Mouse (Mus musculus): Measurements from ENCODE around the gene Hid1. TPM values are rescaled to one million over a fixed set of nuclear protein-coding genes. Genes with fewer than 3 reads are reported as not detected.

The Hid1 gene
- polyA plus RNA-seq, 1 experiment: 5.9 TPM

DNA sequence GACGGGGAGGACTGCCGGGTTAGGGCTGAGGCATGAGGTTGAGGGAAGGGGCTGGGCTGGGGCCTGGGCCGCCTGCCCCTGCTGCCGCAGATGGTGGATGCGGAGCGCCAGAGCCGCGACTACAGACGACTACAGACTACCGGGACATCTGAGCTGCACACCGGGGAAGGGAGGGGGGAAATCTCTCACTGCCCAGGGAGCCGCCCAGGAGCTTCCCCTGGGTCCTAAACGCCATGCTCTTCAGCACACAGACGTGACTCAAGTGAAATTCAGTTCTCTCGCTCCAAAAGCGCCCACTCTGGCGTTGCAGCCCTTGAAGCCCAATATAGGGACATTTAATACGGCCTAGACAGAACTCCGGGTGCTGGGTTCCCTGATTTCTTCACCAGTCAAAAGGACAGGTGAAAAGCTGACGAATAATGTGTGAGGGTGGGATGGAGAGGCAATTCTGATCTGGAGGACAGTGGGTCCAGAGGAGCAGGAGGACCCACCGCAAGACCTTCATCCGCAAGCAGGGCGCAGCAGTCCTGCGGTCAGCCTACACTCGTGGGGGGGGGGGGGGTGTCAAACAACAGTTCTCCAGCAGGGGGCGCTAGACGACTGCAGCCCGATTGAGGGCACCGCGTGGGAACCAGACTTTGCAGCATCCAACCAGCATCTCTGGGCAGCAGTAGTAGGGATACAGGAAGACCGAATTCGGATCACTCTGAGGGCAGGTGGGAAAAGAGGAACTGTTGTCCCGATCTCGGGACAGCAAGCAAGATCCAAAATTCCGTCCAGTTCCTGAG lies 45.5 kb downstream of the Hid1 start, which contains the start of gene Ush1g:
Ush1g (minus strand) TSS at position 136 of the 788 bp plus-strand sequence.
- 0 out of 2 replicates have a peak, but pooled peaks cover 4% of the 10 kb centered on the region for H3K4me1 ChIP-seq (ENCODE audit: control insufficient read depth, insufficient read depth, low read length)
- no peak within 1 kb of the TSS for H3K27ac ChIP-seq (ENCODE audit: insufficient read depth, low read length)
- TF ChIP-seq CTCF (IDR thresholded peaks at IDR 0.05; ENCODE audit: borderline replicate concordance, insufficient read depth, low read length): peak; percentile 73
- no peak for TF ChIP-seq POLR2A (IDR thresholded peaks at IDR 0.05; ENCODE audit: low read depth, low read length)
- H3K4me3 ChIP-seq (ENCODE audit: insufficient read depth, low read length): no peak within 1 kb of the TSS

DNA sequence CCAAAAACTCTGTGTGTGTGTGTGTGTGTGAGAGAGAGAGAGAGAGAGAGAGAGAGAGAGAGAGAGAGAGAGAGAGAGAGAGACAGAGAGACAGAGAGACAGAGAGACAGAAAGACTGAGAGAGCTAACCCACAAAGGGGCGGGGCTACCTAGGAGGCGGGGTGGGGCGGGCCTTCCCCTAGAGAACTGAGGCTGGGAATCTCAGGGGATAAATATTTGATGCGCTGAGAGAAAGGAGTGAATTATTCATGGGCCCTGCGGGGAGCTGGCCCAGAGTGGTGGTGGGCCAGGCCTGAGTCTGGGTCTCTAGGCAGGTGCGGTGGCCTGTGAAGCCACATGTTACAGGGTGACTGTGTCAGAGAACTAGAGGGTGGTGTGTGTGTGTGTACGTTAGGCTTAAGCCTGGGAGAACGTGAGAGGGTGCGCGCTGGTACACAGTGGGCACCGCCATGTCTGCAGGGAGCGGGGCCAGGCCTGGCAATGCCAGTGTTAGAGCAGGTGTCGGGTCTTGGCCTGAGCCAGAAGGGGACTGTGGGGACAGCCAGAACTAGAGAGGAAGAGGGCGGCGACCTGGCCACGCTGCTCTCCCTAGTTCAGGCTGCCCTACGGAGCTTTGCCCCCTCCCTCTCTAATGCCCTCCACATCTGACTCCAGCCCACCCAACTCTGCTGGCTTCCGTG lies 47.7 kb downstream of the Hid1 start:
- Histone ChIP-seq H3K4me1 (ENCODE audit: control insufficient read depth, insufficient read depth, low read length) (0 out of 2 replicates have a peak, but pooled peaks cover 4% of the 10 kb centered on the region), H3K4me3 (ENCODE audit: insufficient read depth, low read length) (no peak overlapping the region), H3K27ac (ENCODE audit: insufficient read depth, low read length) (no peak overlapping the region)
- TF ChIP-seq POLR2A (IDR thresholded peaks at IDR 0.05; ENCODE audit: low read depth, low read length) (no peak), CTCF (IDR thresholded peaks at IDR 0.05; ENCODE audit: borderline replicate concordance, insufficient read depth, low read length) (no peak)

DNA sequence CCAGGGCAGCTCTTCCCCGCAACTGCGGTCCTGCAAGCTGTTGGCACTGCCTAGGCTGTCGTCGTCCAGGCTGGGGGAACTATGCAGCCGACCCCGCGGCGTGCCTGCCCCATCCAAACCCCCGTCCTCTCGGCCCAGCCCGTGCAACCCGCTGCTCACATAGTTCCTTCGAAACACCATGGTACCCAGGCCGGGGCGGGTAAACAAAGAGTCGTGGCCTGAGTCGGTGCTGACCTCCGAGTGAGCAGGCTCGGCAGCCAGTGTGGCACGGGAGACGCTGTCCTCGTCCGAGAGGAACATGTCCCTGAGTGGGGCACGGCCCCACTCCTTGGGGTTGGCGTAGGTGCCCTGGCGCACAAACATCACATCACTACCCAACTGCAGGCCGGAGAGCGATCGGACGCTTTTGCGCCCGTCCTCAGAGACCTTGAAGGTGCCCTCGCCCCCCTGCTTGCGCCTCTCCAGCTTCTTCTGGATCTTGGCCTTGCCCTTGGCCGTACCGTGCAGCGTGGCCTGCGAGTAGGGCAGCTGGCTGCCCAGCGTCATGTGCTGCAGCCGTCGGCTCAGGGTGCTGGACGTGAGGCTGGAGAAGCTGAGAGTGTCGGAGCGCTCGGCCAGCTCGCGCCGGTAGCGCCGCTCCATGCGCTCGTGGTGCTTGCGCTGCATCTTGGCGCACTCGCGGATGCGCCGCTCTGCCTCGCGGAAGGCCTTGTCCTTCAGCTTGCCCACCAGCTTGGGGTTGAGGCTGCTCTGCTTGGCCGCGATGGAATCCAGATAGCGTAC lies 49.1 kb downstream of the Hid1 start:
- Histone ChIP-seq H3K4me3 (ENCODE audit: insufficient read depth, low read length) (no peak overlapping the region), H3K4me1 (ENCODE audit: control insufficient read depth, insufficient read depth, low read length) (0 out of 2 replicates have a peak, but pooled peaks cover 4% of the 10 kb centered on the region)
- TF ChIP-seq POLR2A (IDR thresholded peaks at IDR 0.05; ENCODE audit: low read depth, low read length): no peak
- TF ChIP-seq CTCF (IDR thresholded peaks at IDR 0.05; ENCODE audit: borderline replicate concordance, insufficient read depth, low read length): no peak

DNA sequence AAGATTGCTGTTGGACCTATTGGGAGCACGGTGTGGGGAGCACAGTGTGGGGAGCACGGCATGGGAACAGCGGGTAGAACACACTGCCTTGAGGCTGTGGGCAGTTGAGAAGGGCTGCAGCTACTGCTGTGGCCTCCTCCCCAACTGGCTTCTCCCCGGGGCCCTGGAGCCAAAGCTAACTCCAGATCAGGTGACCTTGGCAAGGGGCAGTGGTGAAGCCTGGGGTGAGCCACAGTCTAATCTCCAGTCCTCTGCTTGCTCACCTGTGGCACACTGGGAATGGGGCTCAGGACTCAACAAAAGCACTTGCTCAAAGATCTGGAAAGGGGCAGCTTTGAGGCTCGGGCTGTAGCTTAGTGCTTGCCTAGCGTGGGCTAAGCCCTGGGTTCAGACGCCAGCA lies 50.4 kb downstream of the Hid1 start:
- H3K4me1 ChIP-seq (ENCODE audit: control insufficient read depth, insufficient read depth, low read length): 0 out of 2 replicates have a peak, but pooled peaks cover 4% of the 10 kb centered on the region
- TF ChIP-seq POLR2A (IDR thresholded peaks at IDR 0.05; ENCODE audit: low read depth, low read length) (no peak), CTCF (IDR thresholded peaks at IDR 0.05; ENCODE audit: borderline replicate concordance, insufficient read depth, low read length) (no peak)
- H3K4me3 ChIP-seq (ENCODE audit: insufficient read depth, low read length): no peak overlapping the region
- no peak overlapping the region for H3K27ac ChIP-seq (ENCODE audit: insufficient read depth, low read length)

More for the DNA sequence above, 49.1 kb downstream of the Hid1 start:
- no peak overlapping the region for H3K27ac ChIP-seq (ENCODE audit: insufficient read depth, low read length)

DNA sequence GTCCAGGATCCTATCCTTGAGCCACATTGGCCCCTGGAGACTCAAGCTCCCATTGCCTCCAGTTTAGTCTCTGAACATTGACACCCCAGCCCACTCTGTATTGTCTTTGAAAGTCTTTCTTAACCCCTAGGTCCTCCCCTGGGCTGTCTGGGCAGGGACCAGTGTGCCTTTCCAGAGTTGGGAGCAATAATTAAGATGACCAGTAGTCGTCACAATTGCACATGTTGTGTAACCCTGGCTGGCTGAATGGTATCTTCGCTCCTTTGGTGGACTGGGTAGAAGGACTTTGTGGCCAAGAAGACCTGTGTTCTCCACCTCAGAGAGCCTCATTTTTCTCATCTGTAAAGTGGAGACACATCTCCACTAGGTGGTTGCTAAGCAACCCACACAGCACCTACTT lies 53.3 kb downstream of the Hid1 start:
- Histone ChIP-seq H3K27ac (ENCODE audit: insufficient read depth, low read length) (no peak overlapping the region), H3K4me1 (ENCODE audit: control insufficient read depth, insufficient read depth, low read length) (no peaks in the 10 kb centered on the region), H3K4me3 (ENCODE audit: insufficient read depth, low read length) (no peak overlapping the region)
- TF ChIP-seq POLR2A (IDR thresholded peaks at IDR 0.05; ENCODE audit: low read depth, low read length) (no peak), CTCF (IDR thresholded peaks at IDR 0.05; ENCODE audit: borderline replicate concordance, insufficient read depth, low read length) (no peak)

DNA sequence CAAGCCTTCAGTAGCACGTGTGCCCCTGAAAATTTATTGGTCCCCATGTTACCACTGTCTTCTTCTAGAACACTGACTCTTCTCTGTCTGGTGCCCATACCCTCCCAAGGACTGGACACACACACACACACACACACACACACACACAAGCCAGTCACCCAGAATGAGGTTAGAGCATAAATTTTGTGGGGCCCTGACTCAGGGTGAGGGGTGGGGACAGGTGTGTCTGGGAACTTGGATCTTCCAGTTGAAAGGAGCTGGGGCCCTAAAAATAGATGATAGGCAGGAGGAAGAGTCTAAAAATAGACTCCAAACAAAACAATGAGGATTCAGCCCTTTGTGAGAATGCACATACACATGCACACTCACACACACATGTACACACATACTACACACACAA lies 58.8 kb downstream of the Hid1 start:
- H3K4me3 ChIP-seq (ENCODE audit: insufficient read depth, low read length): no peak overlapping the region
- H3K27ac ChIP-seq (ENCODE audit: insufficient read depth, low read length): no peak overlapping the region
- TF ChIP-seq CTCF (IDR thresholded peaks at IDR 0.05; ENCODE audit: borderline replicate concordance, insufficient read depth, low read length) (no peak), POLR2A (IDR thresholded peaks at IDR 0.05; ENCODE audit: low read depth, low read length) (no peak)
- no peaks in the 10 kb centered on the region for H3K4me1 ChIP-seq (ENCODE audit: control insufficient read depth, insufficient read depth, low read length)

DNA sequence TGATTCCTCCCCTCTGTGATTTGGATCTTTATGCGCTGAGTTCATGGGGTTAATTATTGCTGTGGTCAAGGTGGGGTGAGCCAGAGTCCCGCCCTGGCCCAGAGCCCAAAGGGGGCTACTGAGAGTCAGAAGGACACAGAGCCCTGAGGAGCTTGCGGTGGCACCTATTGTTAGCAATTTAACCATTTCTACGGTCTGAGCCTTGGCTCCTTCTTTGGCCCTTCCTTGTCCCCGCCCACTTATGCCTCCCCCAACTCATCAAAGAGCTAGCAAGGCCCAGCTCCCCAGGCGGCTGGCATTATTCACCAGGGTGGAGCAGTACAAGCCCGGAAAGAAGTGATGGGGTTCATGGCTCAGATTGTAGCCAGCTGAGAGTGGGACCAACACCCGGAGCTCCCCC lies 60.7 kb downstream of the Hid1 start, which contains the start of gene Otop2:
Otop2 (plus strand) TSS at position 301 of the 400 bp plus-strand sequence.
- no peak within 1 kb of the TSS for H3K27ac ChIP-seq (ENCODE audit: insufficient read depth, low read length)
- TF ChIP-seq POLR2A (IDR thresholded peaks at IDR 0.05; ENCODE audit: low read depth, low read length): no peak
- TF ChIP-seq CTCF (IDR thresholded peaks at IDR 0.05; ENCODE audit: borderline replicate concordance, insufficient read depth, low read length): no peak
- H3K4me1 ChIP-seq (ENCODE audit: control insufficient read depth, insufficient read depth, low read length): no peaks in the 10 kb centered on the region
- no peak within 1 kb of the TSS for H3K4me3 ChIP-seq (ENCODE audit: insufficient read depth, low read length)

DNA sequence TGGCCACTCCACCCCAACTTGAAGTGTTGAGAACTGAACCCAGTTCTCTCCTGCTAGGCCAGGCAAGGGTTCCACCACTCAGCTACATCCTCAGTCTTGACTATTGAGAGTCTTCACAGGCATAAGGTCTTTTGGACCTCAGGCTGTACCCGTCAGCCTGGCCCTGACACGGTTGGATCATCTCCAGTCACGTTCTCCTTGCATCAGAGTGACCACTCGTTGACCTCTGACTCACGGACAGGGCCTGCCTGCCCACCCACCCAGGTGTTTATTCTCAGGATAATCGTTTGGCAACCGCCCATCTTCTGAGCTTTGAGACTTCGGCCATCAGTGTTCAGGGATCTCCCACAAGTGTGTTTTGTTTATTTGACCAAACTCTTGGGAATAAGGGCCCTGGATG lies 64.4 kb downstream of the Hid1 start:
- Histone ChIP-seq H3K27ac (ENCODE audit: insufficient read depth, low read length) (no peak overlapping the region), H3K4me3 (ENCODE audit: insufficient read depth, low read length) (no peak overlapping the region), H3K4me1 (ENCODE audit: control insufficient read depth, insufficient read depth, low read length) (no peaks in the 10 kb centered on the region)
- no peak for TF ChIP-seq CTCF (IDR thresholded peaks at IDR 0.05; ENCODE audit: borderline replicate concordance, insufficient read depth, low read length)
- no peak for TF ChIP-seq POLR2A (IDR thresholded peaks at IDR 0.05; ENCODE audit: low read depth, low read length)

DNA sequence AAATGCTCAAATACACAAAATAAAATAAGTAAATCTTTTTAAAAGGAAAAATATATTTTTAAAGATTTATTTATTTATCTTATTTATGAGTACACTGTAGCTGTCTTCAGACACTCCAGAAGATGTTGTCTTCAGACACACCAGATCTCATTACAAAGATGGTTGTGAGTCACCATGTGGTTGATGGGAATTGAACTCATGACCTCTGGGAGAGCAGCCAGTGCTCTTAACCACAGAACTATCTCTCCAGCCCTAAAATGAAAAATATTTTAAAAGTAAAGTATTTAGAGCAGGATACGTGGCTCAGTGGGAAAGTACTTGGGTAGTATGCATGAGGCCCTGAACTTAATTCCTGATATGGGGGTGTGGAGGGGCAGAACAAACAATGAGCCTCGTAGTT lies 66.2 kb downstream of the Hid1 start:
- Histone ChIP-seq H3K4me3 (ENCODE audit: insufficient read depth, low read length) (no peak overlapping the region), H3K4me1 (ENCODE audit: control insufficient read depth, insufficient read depth, low read length) (no peaks in the 10 kb centered on the region)

More for the DNA sequence above, 66.2 kb downstream of the Hid1 start:
- no peak for TF ChIP-seq CTCF (IDR thresholded peaks at IDR 0.05; ENCODE audit: borderline replicate concordance, insufficient read depth, low read length)
- no peak overlapping the region for H3K27ac ChIP-seq (ENCODE audit: insufficient read depth, low read length)
